Mouse (Mus musculus): ENCODE measurements around the gene Abhd14b. TPM values are rescaled to one million over a fixed set of nuclear protein-coding genes. Genes with fewer than 3 reads are reported as not detected.
"Not testable (repeated sequence)": the region's sequence is repeated elsewhere in the genome, so short reads cannot be mapped to it uniquely, and the experiment has no call there.

Gene Abhd14b
- total RNA-seq, 1 experiment: 1.9 TPM

GRCm38 (mm10) chr9:106485076-106485475 lies 37.8 kb downstream of the Abhd14b start:
- in situ Hi-C loops (cut with MboI; ENCODE audit: low sequenced_read_pairs in 2 of 2, unreplicated experiment in 2 of 2): no loop called here
- TF ChIP-seq CHD2 (IDR thresholded peaks at IDR 0.05; ENCODE audit: low read depth, low read length) (no peak), ZC3H11A (IDR thresholded peaks at IDR 0.05; ENCODE audit: borderline replicate concordance, low read depth, low read length) (no peak), HCFC1 (IDR thresholded peaks at IDR 0.05; ENCODE audit: borderline replicate concordance, insufficient read depth, low read length) (no peak), ZNF384 (IDR thresholded peaks at IDR 0.05; ENCODE audit: low read depth, low read length) (no peak), MAFK (IDR thresholded peaks at IDR 0.05; ENCODE audit: insufficient read depth, low read depth, low read length) (no peak)
- DNase-seq (ENCODE audit: low read depth, low spot score): no peak
- Histone ChIP-seq H3K4me3 (ENCODE audit: insufficient read depth in 1 of 2, low read depth in 1 of 2, low read length in 2 of 2, poor library complexity in 1 of 2, severe bottlenecking in 1 of 2) (no peak overlapping the region), H3K4me1 (ENCODE audit: control insufficient read depth in 2 of 2, insufficient read depth in 2 of 2, low read length in 2 of 2, poor library complexity in 1 of 2) (peaks cover 0 to 17% of the 10 kb centered on the region in 2 experiments; a peak in 2 of 4 replicates), H3K36me3 (ENCODE audit: control insufficient read depth, insufficient read depth, low read length, poor library complexity, severe bottlenecking) (peaks cover 47% of the 10 kb centered on the region), H3K27ac (ENCODE audit: insufficient read depth, low read depth, low read length, poor library complexity, severe bottlenecking) (no peak overlapping the region), H3K9me3 (ENCODE audit: control insufficient read depth, insufficient read depth, low read depth, low read length) (no peaks in the 10 kb centered on the region), H3K9ac (ENCODE audit: insufficient read depth, low read depth, low read length, poor library complexity, severe bottlenecking) (no peak overlapping the region)

- in situ Hi-C loops (cut with MboI; ENCODE audit: low sequenced_read_pairs in 2 of 2, unreplicated experiment in 2 of 2); H3K9me3 ChIP-seq (ENCODE audit: control insufficient read depth, insufficient read depth, low read depth, low read length); DNase-seq (ENCODE audit: low read depth, low spot score); H3K27ac ChIP-seq (ENCODE audit: insufficient read depth, low read depth, low read length, poor library complexity, severe bottlenecking); H3K9ac ChIP-seq (ENCODE audit: insufficient read depth, low read depth, low read length, poor library complexity, severe bottlenecking); H3K4me3 ChIP-seq (ENCODE audit: insufficient read depth in 1 of 2, low read depth in 1 of 2, low read length in 2 of 2, poor library complexity in 1 of 2, severe bottlenecking in 1 of 2): not testable (repeated sequence)
- Histone ChIP-seq H3K4me1 (ENCODE audit: control insufficient read depth in 2 of 2, insufficient read depth in 2 of 2, low read length in 2 of 2, poor library complexity in 1 of 2) (peaks cover 0 to 18% of the 10 kb centered on the region in 2 experiments; a peak in 2 of 4 replicates), H3K36me3 (ENCODE audit: control insufficient read depth, insufficient read depth, low read length, poor library complexity, severe bottlenecking) (peaks cover 34% of the 10 kb centered on the region)
Measured at GRCm38 (mm10) chr9:106487602-106488001, 40.3 kb downstream of the Abhd14b start.

- no peak within 1 kb of the TSS for H3K27ac ChIP-seq (ENCODE audit: insufficient read depth, low read depth, low read length, poor library complexity, severe bottlenecking)
- H3K4me3 ChIP-seq (ENCODE audit: insufficient read depth in 1 of 2, low read depth in 1 of 2, low read length in 2 of 2, poor library complexity in 1 of 2, severe bottlenecking in 1 of 2): no peak within 1 kb of the TSS
- no peak for TF ChIP-seq ZNF384 (IDR thresholded peaks at IDR 0.05; ENCODE audit: low read depth, low read length)
- no peak for TF ChIP-seq ZC3H11A (IDR thresholded peaks at IDR 0.05; ENCODE audit: borderline replicate concordance, low read depth, low read length)
- no peak for TF ChIP-seq HCFC1 (IDR thresholded peaks at IDR 0.05; ENCODE audit: borderline replicate concordance, insufficient read depth, low read length)
- TF ChIP-seq CHD2 (IDR thresholded peaks at IDR 0.05; ENCODE audit: low read depth, low read length): no peak
- TF ChIP-seq MAFK (IDR thresholded peaks at IDR 0.05; ENCODE audit: insufficient read depth, low read depth, low read length): no peak
- no peak within 1 kb of the TSS for H3K9ac ChIP-seq (ENCODE audit: insufficient read depth, low read depth, low read length, poor library complexity, severe bottlenecking)
- no peaks in the 10 kb centered on the region for H3K36me3 ChIP-seq (ENCODE audit: control insufficient read depth, insufficient read depth, low read length, poor library complexity, severe bottlenecking)
- H3K9me3 ChIP-seq (ENCODE audit: control insufficient read depth, insufficient read depth, low read depth, low read length): no peaks in the 10 kb centered on the region
- H3K4me1 ChIP-seq (ENCODE audit: control insufficient read depth in 2 of 2, insufficient read depth in 2 of 2, low read length in 2 of 2, poor library complexity in 1 of 2): no peaks in the 10 kb centered on the region
- in situ Hi-C loops (cut with MboI; ENCODE audit: low sequenced_read_pairs in 2 of 2, unreplicated experiment in 2 of 2): no loop called here
- DNase-seq (ENCODE audit: low read depth, low spot score): no peak
Measured at GRCm38 (mm10) chr9:106499667-106500066, 52.4 kb downstream of the Abhd14b start, which contains the start of gene Iqcf1. Iqcf1 (plus strand) TSS chr9:106499967.

- in situ Hi-C loops (cut with MboI; ENCODE audit: low sequenced_read_pairs in 2 of 2, unreplicated experiment in 2 of 2): no loop called here
- Histone ChIP-seq H3K4me3 (ENCODE audit: insufficient read depth in 1 of 2, low read depth in 1 of 2, low read length in 2 of 2, poor library complexity in 1 of 2, severe bottlenecking in 1 of 2) (peak overlapping the region; percentile 32 to 38; a peak in 2 of 4 replicates), H3K4me1 (ENCODE audit: control insufficient read depth in 2 of 2, insufficient read depth in 2 of 2, low read length in 2 of 2, poor library complexity in 1 of 2) (no peaks in the 10 kb centered on the region), H3K9me3 (ENCODE audit: control insufficient read depth, insufficient read depth, low read depth, low read length) (no peaks in the 10 kb centered on the region), H3K36me3 (ENCODE audit: control insufficient read depth, insufficient read depth, low read length, poor library complexity, severe bottlenecking) (no peaks in the 10 kb centered on the region), H3K9ac (ENCODE audit: insufficient read depth, low read depth, low read length, poor library complexity, severe bottlenecking) (no peak overlapping the region), H3K27ac (ENCODE audit: insufficient read depth, low read depth, low read length, poor library complexity, severe bottlenecking) (no peak overlapping the region)
- TF ChIP-seq CHD2 (IDR thresholded peaks at IDR 0.05; ENCODE audit: low read depth, low read length) (no peak), ZNF384 (IDR thresholded peaks at IDR 0.05; ENCODE audit: low read depth, low read length) (no peak), HCFC1 (IDR thresholded peaks at IDR 0.05; ENCODE audit: borderline replicate concordance, insufficient read depth, low read length) (no peak), MAFK (IDR thresholded peaks at IDR 0.05; ENCODE audit: insufficient read depth, low read depth, low read length) (no peak), ZC3H11A (IDR thresholded peaks at IDR 0.05; ENCODE audit: borderline replicate concordance, low read depth, low read length) (no peak)
- no peak for DNase-seq (ENCODE audit: low read depth, low spot score)
Measured at GRCm38 (mm10) chr9:106501846-106502245, 54.6 kb downstream of the Abhd14b start.

Other genes with a start within 250 kb of the Abhd14b start
- 40.6 and 53.9 TPM in 2 replicates for gene Ppm1m, start 247.7 kb upstream of the Abhd14b start, total RNA-seq (2012; rRNA removed)
- 135 and 139 TPM in 2 replicates for gene Twf2, start 244.4 kb upstream of the Abhd14b start, total RNA-seq (2012; rRNA removed)
- gene Tlr9, start 224.9 kb upstream of the Abhd14b start, total RNA-seq (2012; rRNA removed): 0.09 TPM in 1 of 2 replicates, not detected in the other
- 36.1 and 48.5 TPM in 2 replicates for gene Alas1, start 198.8 kb upstream of the Abhd14b start, total RNA-seq (2012; rRNA removed)
- 19.3 and 21.2 TPM in 2 replicates for gene Poc1a, start 166.4 kb upstream of the Abhd14b start, total RNA-seq (2012; rRNA removed)
- 4.5 and 5.1 TPM in 2 replicates for gene Dusp7, start 78.8 kb upstream of the Abhd14b start, total RNA-seq (2012; rRNA removed)
- gene Rpl29, start 18.0 kb upstream of the Abhd14b start, total RNA-seq (2012; rRNA removed): 43.7 and 61.2 TPM in 2 replicates
- gene Acy1, start 9.1 kb upstream of the Abhd14b start, total RNA-seq (2012; rRNA removed): 28.8 and 40.3 TPM in 2 replicates
- gene Abhd14a, start 219 bp downstream of the Abhd14b start, total RNA-seq (2012; rRNA removed): 23.0 and 55.6 TPM in 2 replicates
- 140 and 176 TPM in 2 replicates for gene Pcbp4, start 5.8 kb downstream of the Abhd14b start, total RNA-seq (2012; rRNA removed)
- gene Gpr62, start 18.5 kb downstream of the Abhd14b start, total RNA-seq (2012; rRNA removed): 0.22 and 0.58 TPM in 2 replicates
- 187 and 223 TPM in 2 replicates for gene Rrp9, start 28.5 kb downstream of the Abhd14b start, total RNA-seq (2012; rRNA removed)
- 2.2 and 6.0 TPM in 2 replicates for gene Parp3, start 29.5 kb downstream of the Abhd14b start, total RNA-seq (2012; rRNA removed)
- gene Iqcf1, start 52.5 kb downstream of the Abhd14b start, total RNA-seq (2012; rRNA removed): 1.7 TPM in 1 of 2 replicates, not detected in the other
- gene Iqcf5, start 67.1 kb downstream of the Abhd14b start, total RNA-seq (2012; rRNA removed): 0.89 TPM in 1 of 2 replicates, not detected in the other
- gene Iqcf3, start 114.2 kb downstream of the Abhd14b start, total RNA-seq (2012; rRNA removed): not detected in 2 replicates
- not detected in 2 replicates for gene Iqcf4, start 123.5 kb downstream of the Abhd14b start, total RNA-seq (2012; rRNA removed)
- 0.53 TPM in 1 of 2 replicates, not detected in the other for gene Iqcf6, start 179.1 kb downstream of the Abhd14b start, total RNA-seq (2012; rRNA removed)
- gene Grm2, start 208.6 kb downstream of the Abhd14b start, total RNA-seq (2012; rRNA removed): 0.95 and 1.7 TPM in 2 replicates
- 65.9 and 70.5 TPM in 2 replicates for gene Tex264, start 238.5 kb downstream of the Abhd14b start, total RNA-seq (2012; rRNA removed)